Mouse (Mus musculus) lung, embryonic 15.5 days (tissue): ENCODE results near the gene Cep78. TPM values are rescaled to one million over a fixed set of nuclear protein-coding genes. Genes with fewer than 3 reads are reported as not detected.

Experiments used
- polyA plus RNA-seq: library from polyadenylated mRNA; unstranded; fragments of >200 nt; fragmentation: Nextera tagmentation; extraction: Ambion mirVana; gene quantifications from 2 replicates; pipeline ENCODE4 v1.2.1, GENCODE M21; 2015

Cep78 gene
- polyA plus RNA-seq, 1 experiment from 2014 or later: 29.9 TPM

Other genes starting within 250 kb of the Cep78 start
- gene Psat1, start 37.7 kb downstream of the Cep78 start, polyA plus RNA-seq: 176 TPM in 2 replicates
- gene Gnaq, start 147.8 kb upstream of the Cep78 start, polyA plus RNA-seq: 30.6 and 34.3 TPM in 2 replicates